Mouse (Mus musculus) embryonic fibroblast, embryonic 13.5 days (primary cell): ENCODE measurements around the gene Evi5. TPM values are rescaled to one million over a fixed set of nuclear protein-coding genes. Genes with fewer than 3 reads are reported as not detected.

Experiments
- H3K27ac ChIP-seq: 2 replicates; pipeline ENCODE4 v1.5.1; 2012; ENCODE audit warnings: low read length, control low read depth, inconsistent platforms; ENCODE audit not compliant: insufficient read depth
- H3K4me1 ChIP-seq: 2 replicates; pipeline ENCODE4 v1.6.1; 2011; ENCODE audit warnings: low read length; ENCODE audit not compliant: control insufficient read depth, insufficient read depth
- H3K4me3 ChIP-seq: 2 replicates; pipeline ENCODE4 v1.5.1; 2011; ENCODE audit warnings: mild to moderate bottlenecking, control low read depth, low read length; ENCODE audit not compliant: insufficient read depth
- CTCF ChIP-seq: IDR thresholded peaks from 2 replicates; pipeline ENCODE4 v1.5.1; 2011; ENCODE audit warnings: mild to moderate bottlenecking, control low read depth, low read length, moderate library complexity, borderline replicate concordance; ENCODE audit not compliant: insufficient read depth
- POLR2A ChIP-seq: IDR thresholded peaks from 2 replicates; pipeline ENCODE4 v1.6.1; 2011; ENCODE audit warnings: low read depth, mild to moderate bottlenecking, control low read depth, low read length, moderate library complexity
- polyA plus RNA-seq: library from polyadenylated mRNA; stranded (reverse); fragments of >200 nt; gene quantifications from 2 replicates; pipeline ENCODE4 v1.2.4, GENCODE M21; 2011; ENCODE audit warnings: low read depth; ENCODE audit not compliant: missing spikeins, insufficient read length

Gene Evi5
- polyA plus RNA-seq, 1 experiment = 60.6 TPM

GRCm38 (mm10) chr5:107822521-107822920, 52.4 kb downstream of the Evi5 start:
- Histone ChIP-seq H3K4me3 (no peak overlapping the region), H3K4me1 (no peaks in the 10 kb centered on the region), H3K27ac (no peak overlapping the region)
- TF ChIP-seq POLR2A = no peak
- TF ChIP-seq CTCF = no peak

GRCm38 (mm10) chr5:107814651-107815050, 60.3 kb downstream of the Evi5 start:
- no peak overlapping the region for H3K27ac ChIP-seq
- TF ChIP-seq POLR2A (no peak), CTCF (no peak)
- H3K4me1 ChIP-seq = no peaks in the 10 kb centered on the region
- H3K4me3 ChIP-seq = no peak overlapping the region

DNA sequence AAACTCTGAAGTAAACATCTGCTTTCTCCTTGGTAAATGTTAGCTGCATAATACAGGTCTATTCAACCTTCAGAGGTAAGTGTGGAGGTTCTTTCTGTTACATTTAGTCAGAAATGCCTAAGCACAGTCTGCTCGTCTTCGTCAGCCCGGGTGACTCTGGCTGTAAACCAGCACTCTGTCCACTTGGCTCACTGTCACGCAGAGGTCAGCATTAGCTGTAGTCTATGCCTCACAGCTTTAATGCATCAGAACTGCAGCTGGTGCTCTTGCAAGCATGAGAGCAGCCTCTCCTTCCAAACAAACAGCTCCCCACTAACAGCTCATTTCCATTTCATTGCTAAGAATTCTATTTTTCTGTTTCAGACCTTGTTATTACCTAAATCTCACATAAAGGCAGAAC, 67.4 kb downstream of the Evi5 start:
- no peak overlapping the region for H3K27ac ChIP-seq
- TF ChIP-seq CTCF (no peak), POLR2A (no peak)
- no peaks in the 10 kb centered on the region for H3K4me1 ChIP-seq
- H3K4me3 ChIP-seq = no peak overlapping the region

DNA sequence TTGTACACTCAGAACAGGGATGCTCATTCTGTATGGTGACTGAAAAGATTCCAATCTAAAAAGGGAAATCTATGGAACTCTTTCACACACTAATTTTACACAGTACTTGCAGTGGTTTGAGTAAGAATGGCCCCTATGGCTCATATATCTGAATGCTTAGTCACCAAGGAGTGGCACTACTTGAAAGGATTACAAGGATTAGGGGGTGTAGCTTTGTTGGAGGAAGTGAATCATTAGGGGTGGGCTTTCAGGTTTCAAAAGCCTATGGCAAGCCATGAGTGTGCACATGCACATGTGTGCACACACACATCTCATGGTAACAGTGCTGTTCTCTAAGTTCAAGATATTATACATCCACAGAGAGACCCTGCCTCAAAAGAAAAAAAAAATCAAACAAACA, 72.3 kb downstream of the Evi5 start:
- no peak overlapping the region for H3K4me3 ChIP-seq
- TF ChIP-seq CTCF = no peak
- TF ChIP-seq POLR2A = no peak
- no peak overlapping the region for H3K27ac ChIP-seq
- H3K4me1 ChIP-seq = no peaks in the 10 kb centered on the region

GRCm38 (mm10) chr5:107801234-107801633, 73.7 kb downstream of the Evi5 start:
- TF ChIP-seq POLR2A = no peak
- TF ChIP-seq CTCF = no peak
- Histone ChIP-seq H3K27ac (no peak overlapping the region), H3K4me3 (no peak overlapping the region), H3K4me1 (no peaks in the 10 kb centered on the region)

- TF ChIP-seq CTCF (no peak), POLR2A (no peak)
- no peak overlapping the region for H3K27ac ChIP-seq
- no peak overlapping the region for H3K4me3 ChIP-seq
- H3K4me1 ChIP-seq = no peaks in the 10 kb centered on the region; the same call in 1 of the 2 replicates
Measured at GRCm38 (mm10) chr5:107798290-107798689, 76.6 kb downstream of the Evi5 start.

GRCm38 (mm10) chr5:107793927-107794326, 81.0 kb downstream of the Evi5 start:
- no peak for TF ChIP-seq CTCF
- TF ChIP-seq POLR2A = no peak

GRCm38 (mm10) chr5:107793258-107793657, 81.6 kb downstream of the Evi5 start:
- H3K27ac ChIP-seq = peak overlapping the region; percentile 47
- H3K4me1 ChIP-seq = peaks cover 4% of the 10 kb centered on the region; the same call in 1 of the 2 replicates
- no peak overlapping the region for H3K4me3 ChIP-seq
- TF ChIP-seq CTCF = no peak
- no peak for TF ChIP-seq POLR2A

More at GRCm38 (mm10) chr5:107793927-107794326, 81.0 kb downstream of the Evi5 start:
- Histone ChIP-seq H3K4me3 (no peak overlapping the region), H3K27ac (no peak overlapping the region), H3K4me1 (peaks cover 4% of the 10 kb centered on the region; the same call in 1 of the 2 replicates)

DNA sequence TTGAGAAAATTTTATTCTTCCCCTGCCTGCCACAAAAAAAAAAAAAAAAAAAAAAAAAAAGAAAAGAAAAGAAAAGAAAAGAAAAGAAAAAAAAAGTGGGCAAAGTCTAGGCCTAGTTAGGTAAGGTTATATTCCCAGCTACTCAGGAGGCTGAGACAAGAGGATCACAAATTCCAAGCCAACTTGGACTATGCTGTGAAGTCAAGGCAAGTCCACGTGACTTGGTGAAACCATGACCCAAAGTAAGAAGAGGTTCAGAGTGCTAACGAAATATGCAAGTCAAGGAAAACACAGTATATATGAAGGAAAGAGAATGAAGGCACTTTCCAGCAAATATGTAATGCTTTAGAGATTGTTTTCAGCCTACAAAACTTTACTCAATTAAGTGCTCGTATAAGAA, 82.4 kb downstream of the Evi5 start:
- peaks cover 4% of the 10 kb centered on the region; the same call in 1 of the 2 replicates for H3K4me1 ChIP-seq

DNA sequence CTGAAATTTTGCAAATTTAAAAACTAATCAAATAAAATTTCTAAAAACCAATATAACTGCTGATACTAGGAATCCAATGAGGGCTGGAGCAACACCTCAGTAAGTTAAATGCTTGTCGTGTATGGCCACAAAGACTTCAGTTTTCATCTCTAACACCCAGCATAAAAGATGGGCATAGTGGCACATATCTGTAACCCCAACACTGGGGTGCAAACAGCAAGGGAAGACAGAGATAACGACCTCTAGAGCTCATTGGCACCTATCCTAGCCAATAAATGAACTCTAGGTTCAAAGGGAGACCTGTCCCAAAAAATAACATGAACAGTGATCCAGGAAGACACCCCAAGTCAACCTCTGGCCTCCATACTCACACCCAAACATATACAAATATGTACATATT, 82.9 kb downstream of the Evi5 start:
- Histone ChIP-seq H3K4me1 (peaks cover 4% of the 10 kb centered on the region; the same call in 1 of the 2 replicates), H3K27ac (no peak overlapping the region), H3K4me3 (no peak overlapping the region)
- TF ChIP-seq POLR2A = no peak
- no peak for TF ChIP-seq CTCF

More for the DNA sequence above, 82.4 kb downstream of the Evi5 start:
- Histone ChIP-seq H3K4me3 (no peak overlapping the region), H3K27ac (peak overlapping the region; percentile 47; the same call in 1 of the 2 replicates)
- no peak for TF ChIP-seq CTCF
- no peak for TF ChIP-seq POLR2A

DNA sequence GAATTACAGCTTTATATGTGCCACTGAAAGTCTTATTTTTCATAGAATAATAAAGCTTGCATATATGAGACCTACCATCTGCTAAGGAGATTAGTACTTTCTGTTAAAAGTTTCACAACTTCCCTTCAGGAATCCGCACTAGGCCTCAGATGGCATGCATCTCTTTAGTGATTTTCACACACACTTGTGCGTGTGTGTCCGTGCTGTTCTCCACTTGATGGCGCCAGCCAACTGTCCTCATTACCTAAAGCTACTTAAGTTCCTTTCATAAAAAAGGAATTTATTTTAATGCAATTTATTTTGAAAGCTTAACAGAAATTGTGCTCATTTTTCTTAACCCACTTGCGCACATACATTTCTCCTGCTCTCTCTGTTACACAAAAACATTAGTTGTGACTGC, 85.4 kb downstream of the Evi5 start:
- TF ChIP-seq CTCF (peak; percentile 65; the same call in 1 of the 2 replicates), POLR2A (no peak)

More for the DNA sequence above, 85.4 kb downstream of the Evi5 start:
- peaks cover 4% of the 10 kb centered on the region; the same call in 1 of the 2 replicates for H3K4me1 ChIP-seq
- H3K4me3 ChIP-seq = no peak overlapping the region
- H3K27ac ChIP-seq = no peak overlapping the region
